Mouse (Mus musculus): Measurements from ENCODE around the gene Dohh. TPM values are rescaled to one million over a fixed set of nuclear protein-coding genes. Genes with fewer than 3 reads are reported as not detected.

Gene Dohh
- total and polyA plus RNA-seq, 2 experiments from 2014 or later, result 114 to 146 TPM

GRCm38 (mm10) chr10:81410981-81411380, 26.8 kb downstream of the Dohh start:
- Histone ChIP-seq H3K27me3 (ENCODE audit: insufficient read depth, low read length) (no peaks in the 10 kb centered on the region), H3K9me3 (ENCODE audit: low read length) (no peaks in the 10 kb centered on the region), H3K9ac (replicated peaks; ENCODE audit: low read length) (no peak overlapping the region), H3K4me2 (ENCODE audit: low read depth, low read length) (no peak overlapping the region), H3K4me1 (ENCODE audit: insufficient read depth, low read length) (peaks cover 25% of the 10 kb centered on the region), H3K36me3 (ENCODE audit: insufficient read depth, low read length) (peaks cover 6% of the 10 kb centered on the region; the same call in 1 of the 2 replicates), H3K27ac (peak overlapping the region; percentile 71), H3K4me3 (ENCODE audit: low read length) (no peak overlapping the region)
- ATAC-seq, result no peak
- DNase-seq (ENCODE audit: low spot score), result no peak
- no peak for TF ChIP-seq CTCF (IDR thresholded peaks at IDR 0.05; ENCODE audit: low read depth)
- WGBS, result 49% methylated on average over 9 of the region's 9 CpGs

- Histone ChIP-seq H3K4me3 (ENCODE audit: low read length) (no peak overlapping the region), H3K4me1 (ENCODE audit: insufficient read depth, low read length) (peaks cover 26% of the 10 kb centered on the region), H3K9ac (replicated peaks; ENCODE audit: low read length) (no peak overlapping the region), H3K4me2 (ENCODE audit: low read depth, low read length) (no peak overlapping the region), H3K27me3 (ENCODE audit: insufficient read depth, low read length) (no peaks in the 10 kb centered on the region), H3K36me3 (ENCODE audit: insufficient read depth, low read length) (peaks cover 6% of the 10 kb centered on the region; the same call in 1 of the 2 replicates), H3K27ac (peak overlapping the region; percentile 71), H3K9me3 (ENCODE audit: low read length) (no peaks in the 10 kb centered on the region)
- WGBS, result 39% methylated on average over 18 of the region's 18 CpGs
- DNase-seq (ENCODE audit: low spot score) (peak; percentile 83), ATAC-seq (peak; percentile 60)
- TF ChIP-seq CTCF (IDR thresholded peaks at IDR 0.05; ENCODE audit: low read depth), result no peak
These were observed 27.5 kb downstream of the Dohh start for GRCm38 (mm10) chr10:81411471-81412400.

- TF ChIP-seq CTCF (IDR thresholded peaks at IDR 0.05; ENCODE audit: low read depth), result no peak
- peaks cover 27% of the 10 kb centered on the region; the same call in 1 of the 2 replicates for H3K4me1 ChIP-seq (ENCODE audit: insufficient read depth, low read length)
- ATAC-seq, result no peak
- peak overlapping the region; percentile 71 for H3K27ac ChIP-seq
- H3K4me2 ChIP-seq (ENCODE audit: low read depth, low read length), result no peak overlapping the region
- WGBS, result 75% methylated on average over 16 of the region's 16 CpGs
- no peak overlapping the region for H3K4me3 ChIP-seq (ENCODE audit: low read length)
- no peak overlapping the region for H3K9ac ChIP-seq (replicated peaks; ENCODE audit: low read length)
- DNase-seq (ENCODE audit: low spot score), result no peak
- no peaks in the 10 kb centered on the region for H3K27me3 ChIP-seq (ENCODE audit: insufficient read depth, low read length)
- H3K36me3 ChIP-seq (ENCODE audit: insufficient read depth, low read length), result peaks cover 4% of the 10 kb centered on the region; the same call in 1 of the 2 replicates
- H3K9me3 ChIP-seq (ENCODE audit: low read length), result no peaks in the 10 kb centered on the region
These were observed 28.5 kb downstream of the Dohh start for GRCm38 (mm10) chr10:81412586-81413309.

- H3K4me1 ChIP-seq (ENCODE audit: insufficient read depth, low read length), result peaks cover 31% of the 10 kb centered on the region
- 29% methylated on average over 26 of the region's 26 CpGs for WGBS
- no peaks in the 10 kb centered on the region for H3K9me3 ChIP-seq (ENCODE audit: low read length)
- H3K27me3 ChIP-seq (ENCODE audit: insufficient read depth, low read length), result no peaks in the 10 kb centered on the region
- H3K9ac ChIP-seq (replicated peaks; ENCODE audit: low read length), result no peak overlapping the region
- no peak overlapping the region for H3K4me2 ChIP-seq (ENCODE audit: low read depth, low read length)
- H3K36me3 ChIP-seq (ENCODE audit: insufficient read depth, low read length), result no peaks in the 10 kb centered on the region
- TF ChIP-seq CTCF (IDR thresholded peaks at IDR 0.05; ENCODE audit: low read depth), result no peak
- peak overlapping the region; percentile 71; the same call in 1 of the 2 replicates for H3K27ac ChIP-seq
- no peak overlapping the region for H3K4me3 ChIP-seq (ENCODE audit: low read length)
- DNase-seq (ENCODE audit: low spot score) (peak; percentile 58), ATAC-seq (no peak)
These were observed 29.4 kb downstream of the Dohh start for GRCm38 (mm10) chr10:81413310-81414261.

GRCm38 (mm10) chr10:81414682-81415081, 30.5 kb downstream of the Dohh start:
- Histone ChIP-seq H3K4me1 (ENCODE audit: insufficient read depth, low read length) (peaks cover 36% of the 10 kb centered on the region), H3K9me3 (ENCODE audit: low read length) (no peaks in the 10 kb centered on the region), H3K9ac (replicated peaks; ENCODE audit: low read length) (no peak overlapping the region), H3K36me3 (ENCODE audit: insufficient read depth, low read length) (no peaks in the 10 kb centered on the region), H3K27me3 (ENCODE audit: insufficient read depth, low read length) (no peaks in the 10 kb centered on the region), H3K27ac (peak overlapping the region; percentile 71; the same call in 1 of the 2 replicates), H3K4me3 (ENCODE audit: low read length) (no peak overlapping the region), H3K4me2 (ENCODE audit: low read depth, low read length) (no peak overlapping the region)
- DNase-seq (ENCODE audit: low spot score) (peak; percentile 54), ATAC-seq (no peak)
- no peak for TF ChIP-seq CTCF (IDR thresholded peaks at IDR 0.05; ENCODE audit: low read depth)

GRCm38 (mm10) chr10:81415146-81415545, 30.9 kb downstream of the Dohh start:
- Histone ChIP-seq H3K27ac (peak overlapping the region; percentile 12; the same call in 1 of the 2 replicates), H3K4me2 (ENCODE audit: low read depth, low read length) (no peak overlapping the region), H3K36me3 (ENCODE audit: insufficient read depth, low read length) (no peaks in the 10 kb centered on the region), H3K27me3 (ENCODE audit: insufficient read depth, low read length) (no peaks in the 10 kb centered on the region), H3K4me3 (ENCODE audit: low read length) (no peak overlapping the region), H3K9ac (replicated peaks; ENCODE audit: low read length) (no peak overlapping the region), H3K9me3 (ENCODE audit: low read length) (no peaks in the 10 kb centered on the region), H3K4me1 (ENCODE audit: insufficient read depth, low read length) (peaks cover 36% of the 10 kb centered on the region)
- ATAC-seq (no peak), DNase-seq (ENCODE audit: low spot score) (no peak)
- WGBS, result 80% methylated on average over 5 of the region's 5 CpGs
- no peak for TF ChIP-seq CTCF (IDR thresholded peaks at IDR 0.05; ENCODE audit: low read depth)

Measured in hindbrain, postnatal 0 days (tissue).